Mouse (Mus musculus): Measurements from ENCODE around the gene Arhgap24.

DNA sequence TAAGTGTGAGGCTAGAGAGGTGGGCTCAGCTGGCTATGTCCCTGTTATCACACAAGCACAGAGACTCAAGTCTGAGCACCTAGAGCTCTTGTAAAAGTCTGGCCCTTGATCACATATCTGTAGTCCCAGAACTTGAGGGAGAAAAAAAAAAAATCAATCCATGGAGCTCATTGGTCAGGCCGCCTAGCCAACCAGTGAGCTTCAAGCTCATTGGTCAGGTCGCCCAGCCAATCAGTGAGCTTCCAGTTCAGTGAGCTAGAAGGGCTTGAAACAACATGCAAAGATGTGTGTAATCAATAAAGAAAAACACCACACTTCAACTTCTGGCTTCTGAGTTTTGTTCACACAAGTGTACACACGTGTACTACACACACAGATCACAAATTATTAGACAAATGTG, 242.4 kb downstream of the Arhgap24 start:
- no peak for TF ChIP-seq REST (IDR thresholded peaks at IDR 0.05; ENCODE audit: insufficient read depth, insufficient read length)
- TF ChIP-seq POLR2A (IDR thresholded peaks at IDR 0.05; ENCODE audit: insufficient read length, low read depth), result no peak
- TF ChIP-seq CEBPB (IDR thresholded peaks at IDR 0.05; ENCODE audit: insufficient read depth, poor library complexity, severe bottlenecking), result no peak
- TF ChIP-seq SRF (IDR thresholded peaks at IDR 0.05; ENCODE audit: control insufficient read depth, insufficient read length, low read depth), result no peak
- TF ChIP-seq E2F4 (IDR thresholded peaks at IDR 0.05; ENCODE audit: insufficient read depth), result no peak
- no peak for TF ChIP-seq USF1 (IDR thresholded peaks at IDR 0.05; ENCODE audit: low read depth)
- TF ChIP-seq MYOG (IDR thresholded peaks at IDR 0.05; ENCODE audit: control insufficient read depth in 1 of 3, insufficient read depth in 1 of 3, insufficient read length in 2 of 3, low read depth in 2 of 3), result no peak
- no peak for TF ChIP-seq MAX (IDR thresholded peaks at IDR 0.05; ENCODE audit: low read depth)
- no peak for TF ChIP-seq TCF12 (IDR thresholded peaks at IDR 0.05; ENCODE audit: insufficient read depth, poor library complexity, severe bottlenecking)
- no peak for TF ChIP-seq MYOD1 (IDR thresholded peaks at IDR 0.05; ENCODE audit: control insufficient read depth in 1 of 3, insufficient read length in 2 of 3, low read depth in 2 of 3)
- no peak for TF ChIP-seq POLR2AphosphoS2 (IDR thresholded peaks at IDR 0.05; ENCODE audit: insufficient read length, low read depth)
- TF ChIP-seq TCF3 (IDR thresholded peaks at IDR 0.05; ENCODE audit: insufficient read length, low read depth), result no peak

Measured in myocyte (in vitro differentiated cells).